ENCODE assay signal across 22 mouse cellular contexts in the genomic region with DNA sequence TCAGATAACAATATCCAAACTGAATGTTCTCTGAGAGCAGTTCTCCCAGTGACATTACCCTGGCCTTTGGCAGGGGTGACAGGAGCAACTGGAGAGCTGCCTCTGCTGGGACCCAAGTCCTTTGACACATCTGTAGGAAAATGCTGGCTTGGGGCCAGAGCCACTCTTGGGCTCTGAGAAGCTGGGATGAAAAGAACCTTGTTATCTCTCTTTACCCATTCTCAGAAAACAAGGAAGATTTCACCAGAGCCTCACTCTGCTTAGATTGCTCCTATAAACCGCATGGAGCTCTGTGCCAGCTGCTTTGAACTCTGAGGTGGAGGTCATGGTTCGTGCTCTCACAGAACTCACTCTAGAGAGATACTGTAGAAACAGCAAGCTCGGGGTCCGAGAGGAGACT.
DNase-seq lines count a peak whose midpoint lies in the region; ATAC-seq and TF ChIP-seq lines count a peak whose summit lies in the region.
"Had no signal": no experiment of that assay in that cellular context is flagged by ENCODE, and none has a peak within 500 bp of the region (broad histone marks: within the 10 kb centered on the region; RNA-seq: fewer than 3 reads in every experiment).

No protein-coding gene starts in this region.

- TF ChIP-seq CTCF in gastrocnemius, adult 2 months (IDR thresholded peaks at IDR 0.05): no peak

- intact Hi-C loops in gastrocnemius, adult 2 months (cut with DNase I): no loop called here

- no peak overlapping the region for H3K4me3 ChIP-seq in gastrocnemius, adult 2 months
- no peak overlapping the region for H3K4me3 ChIP-seq in kidney, embryonic 15.5 days (replicated peaks)
- H3K4me3 ChIP-seq: embryonic facial prominence, embryonic 15.5 days; heart, embryonic 13.5 days; hindbrain, embryonic 15.5 days; left cerebral cortex, adult 2 months; liver, embryonic 12.5 days; myocyte had no signal

- no peak for ATAC-seq in kidney, embryonic 15.5 days (replicated peaks; ENCODE audit: low FRiP score)
- ATAC-seq: forebrain, embryonic 16.5 days; liver, embryonic 12.5 days had no signal

- no peak overlapping the region for H3K9ac ChIP-seq in kidney, embryonic 15.5 days
- H3K9ac ChIP-seq: embryonic facial prominence, embryonic 15.5 days; heart, embryonic 13.5 days; hindbrain, embryonic 15.5 days; liver, embryonic 12.5 days had no signal

- no peak for DNase-seq in gastrocnemius, adult 2 months
- no peak for DNase-seq in gastrocnemius, postnatal 25 days
- DNase-seq in kidney, postnatal 25 days: peak; percentile 43 to 52
- peak; percentile 20 for DNase-seq in right cerebral cortex, postnatal 4 days
- DNase-seq in right cerebral cortex, postnatal 25 days: no peak
- DNase-seq in urinary bladder, adult 2 months (ENCODE audit: low spot score): no peak
- DNase-seq: cerebellum, adult 18-20 months; cerebellum, postnatal 36 days; kidney, adult 8-10 months; kidney, postnatal 4 days; layer of hippocampus, adult 9-11 months; midbrain, embryonic 14.5 days; retina, postnatal 1 day; thymus, postnatal 36 days had no signal

- H3K27me3 ChIP-seq in kidney, embryonic 15.5 days: no peaks in the 10 kb centered on the region
- H3K27me3 ChIP-seq: embryonic facial prominence, embryonic 15.5 days; heart, embryonic 13.5 days; hindbrain, embryonic 15.5 days; liver, embryonic 12.5 days had no signal

- H3K36me3 ChIP-seq in kidney, embryonic 15.5 days: no peaks in the 10 kb centered on the region
- H3K36me3 ChIP-seq: embryonic facial prominence, embryonic 15.5 days; heart, embryonic 13.5 days; hindbrain, embryonic 15.5 days; liver, embryonic 12.5 days had no signal

- WGBS in kidney, embryonic 15.5 days: 39% methylated on average over 4 of the region's 4 CpGs

- 0 out of 2 replicates have a peak overlapping the region, but pooled peaks have one; percentile 5 for H3K27ac ChIP-seq in gastrocnemius, adult 2 months
- no peak overlapping the region for H3K27ac ChIP-seq in kidney, embryonic 15.5 days
- H3K27ac ChIP-seq: embryonic facial prominence, embryonic 15.5 days; heart, embryonic 13.5 days; hindbrain, embryonic 15.5 days; left cerebral cortex, adult 2 months; liver, embryonic 12.5 days had no signal

- no peaks in the 10 kb centered on the region for H3K9me3 ChIP-seq in kidney, embryonic 15.5 days (replicated peaks)
- H3K9me3 ChIP-seq: embryonic facial prominence, embryonic 15.5 days; heart, embryonic 13.5 days; hindbrain, embryonic 15.5 days; liver, embryonic 12.5 days had no signal

- no peaks in the 10 kb centered on the region for H3K4me1 ChIP-seq in kidney, embryonic 15.5 days
- H3K4me1 ChIP-seq: embryonic facial prominence, embryonic 15.5 days; hindbrain, embryonic 15.5 days; liver, embryonic 12.5 days had no signal

- no peak overlapping the region for H3K4me2 ChIP-seq in kidney, embryonic 15.5 days
- H3K4me2 ChIP-seq: embryonic facial prominence, embryonic 15.5 days; heart, embryonic 13.5 days; hindbrain, embryonic 15.5 days; liver, embryonic 12.5 days had no signal

Comparison
In these comparisons a context has a peak if more than half of its experiments do, and no peak if none do; other contexts are left out.
1. DNase-seq: peak in kidney, postnatal 25 days (2 of 2) and right cerebral cortex, postnatal 4 days (single experiment); none in gastrocnemius, adult 2 months (single experiment), gastrocnemius, postnatal 25 days (single experiment), right cerebral cortex, postnatal 25 days (single experiment) and urinary bladder, adult 2 months (single experiment).